Mouse (Mus musculus): Measurements from ENCODE around the gene Zfp423.

Zfp423 gene

GRCm38 (mm10) chr8:87700321-87700720 is 259.1 kb downstream of the Zfp423 start:
- in situ Hi-C loops (cut with MboI): no loop called here

- in situ Hi-C loops (cut with MboI): no loop called here
Measured at GRCm38 (mm10) chr8:87697127-87697526, 262.3 kb downstream of the Zfp423 start.

- in situ Hi-C loops (cut with MboI): no loop called here
Measured at GRCm38 (mm10) chr8:87693741-87694140, 265.7 kb downstream of the Zfp423 start.

GRCm38 (mm10) chr8:87690100-87691095 is 269.0 kb downstream of the Zfp423 start:
- in situ Hi-C loops (cut with MboI): no loop called here

- in situ Hi-C loops (cut with MboI): no loop called here
Measured at GRCm38 (mm10) chr8:87689192-87689591, 270.2 kb downstream of the Zfp423 start.

- in situ Hi-C loops (cut with MboI): no loop called here
Measured at GRCm38 (mm10) chr8:87688348-87688747, 271.0 kb downstream of the Zfp423 start.

GRCm38 (mm10) chr8:87686986-87687698 is 272.3 kb downstream of the Zfp423 start:
- in situ Hi-C loops (cut with MboI): no loop called here

- in situ Hi-C loops (cut with MboI): no loop called here
Measured at GRCm38 (mm10) chr8:87686026-87686425, 273.4 kb downstream of the Zfp423 start.

GRCm38 (mm10) chr8:87685392-87685791 is 274.0 kb downstream of the Zfp423 start:
- in situ Hi-C loops (cut with MboI): no loop called here

- in situ Hi-C loops (cut with MboI): no loop called here
Measured at GRCm38 (mm10) chr8:87682066-87682465, 277.3 kb downstream of the Zfp423 start.

- in situ Hi-C loops (cut with MboI): no loop called here
Measured at GRCm38 (mm10) chr8:87680034-87680433, 279.4 kb downstream of the Zfp423 start.

- in situ Hi-C loops (cut with MboI): no loop called here
Measured at GRCm38 (mm10) chr8:87679431-87680003, 279.9 kb downstream of the Zfp423 start.

- in situ Hi-C loops (cut with MboI): no loop called here
Measured at GRCm38 (mm10) chr8:87675411-87675810, 284.0 kb downstream of the Zfp423 start.

GRCm38 (mm10) chr8:87674157-87674556 is 285.2 kb downstream of the Zfp423 start:
- in situ Hi-C loops (cut with MboI): no loop called here

GRCm38 (mm10) chr8:87672214-87672613 is 287.2 kb downstream of the Zfp423 start:
- in situ Hi-C loops (cut with MboI): no loop called here

- in situ Hi-C loops (cut with MboI): no loop called here
Measured at GRCm38 (mm10) chr8:87671209-87671970, 288.0 kb downstream of the Zfp423 start.

GRCm38 (mm10) chr8:87670232-87670631 is 289.2 kb downstream of the Zfp423 start:
- in situ Hi-C loops (cut with MboI): no loop called here

- in situ Hi-C loops (cut with MboI): no loop called here
Measured at GRCm38 (mm10) chr8:87668736-87669135, 290.7 kb downstream of the Zfp423 start.

GRCm38 (mm10) chr8:87667914-87668643 is 291.3 kb downstream of the Zfp423 start:
- in situ Hi-C loops (cut with MboI): no loop called here

- in situ Hi-C loops (cut with MboI): no loop called here
Measured at GRCm38 (mm10) chr8:87667297-87667696, 292.1 kb downstream of the Zfp423 start.

- in situ Hi-C loops (cut with MboI): no loop called here
Measured at GRCm38 (mm10) chr8:87665337-87665736, 294.1 kb downstream of the Zfp423 start.

Data from mature B cell (primary cell).